Mouse (Mus musculus): ENCODE measurements at regions not wholly inside any gene's neighbourhood (a gene's known extent, or its start where the extent isn't known, plus 50 kb on each side); places are given as distances from the start of the nearest gene placed in this dataset.

DNA sequence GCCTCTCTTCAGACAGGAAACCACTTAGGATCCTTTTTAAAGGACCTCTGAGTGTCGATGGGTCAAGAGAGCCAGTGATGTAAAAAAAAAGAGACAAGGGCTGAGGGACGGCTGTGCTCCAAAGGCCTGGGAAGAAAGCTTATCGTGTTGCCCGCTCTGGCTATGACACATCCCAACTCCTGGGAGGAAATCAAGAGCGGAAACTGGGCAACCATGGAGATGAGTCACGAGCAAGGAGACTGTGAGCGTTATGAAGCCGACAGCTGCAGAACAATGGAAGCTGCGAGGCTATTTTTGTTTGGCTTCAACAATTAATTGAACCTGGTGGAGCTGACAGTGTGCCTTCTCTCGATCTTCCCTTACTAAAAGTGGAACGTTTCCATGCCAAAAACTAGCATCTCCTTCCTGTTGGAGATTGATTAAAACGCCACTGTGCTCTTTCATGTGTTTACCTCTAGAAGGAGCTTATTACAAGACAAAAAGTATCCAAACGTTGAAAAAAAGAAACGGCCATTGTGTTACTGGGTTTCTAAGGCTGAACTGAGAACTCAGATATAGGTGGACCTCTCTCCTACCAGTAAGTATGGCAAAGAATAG lies 190.4 kb upstream of the Emcn start:
- Histone ChIP-seq H3K27ac (ENCODE audit: insufficient read depth, low read depth, low read length) (peak overlapping the region; percentile 28; the same call in 1 of the 2 replicates), H3K4me3 (ENCODE audit: insufficient read depth, low read depth, low read length) (no peak overlapping the region), H3K4me1 (ENCODE audit: control insufficient read depth, insufficient read depth, low read length) (no peaks in the 10 kb centered on the region; the same call in 1 of the 2 replicates), H3K27me3 (replicated peaks; ENCODE audit: control insufficient read depth, insufficient read depth, low read length) (no peaks in the 10 kb centered on the region; the same call in 1 of the 2 replicates), H3K36me3 (ENCODE audit: control insufficient read depth, insufficient read depth, low read length) (no peaks in the 10 kb centered on the region)
- WGBS: 66% methylated on average over 14 of the region's 14 CpGs
- peak; percentile 91 for DNase-seq
- TF ChIP-seq POLR2A (IDR thresholded peaks at IDR 0.05; ENCODE audit: low read depth, low read length) (no peak), CTCF (conservative IDR thresholded peaks at IDR 0.05; ENCODE audit: insufficient read depth, insufficient read length, low read depth, low read length) (no peak)

DNA sequence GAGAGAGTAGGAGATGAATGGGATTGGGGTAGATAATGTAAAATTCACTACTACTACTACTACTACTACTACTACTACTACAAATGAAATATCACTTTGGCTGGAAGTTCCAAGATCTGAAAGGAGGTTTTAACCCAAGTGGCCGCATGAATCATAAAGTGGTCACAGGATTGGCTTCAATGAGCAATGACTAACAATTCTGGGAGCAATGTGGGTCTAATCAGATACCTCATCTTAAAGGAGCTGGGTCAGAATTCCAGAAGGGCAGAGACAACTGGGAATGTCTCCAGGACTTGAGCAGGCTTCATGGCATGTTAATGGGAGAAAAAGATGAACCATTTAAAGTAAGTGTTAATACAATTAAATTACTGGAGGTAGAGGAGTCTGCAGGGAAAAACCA lies 189.4 kb upstream of the Emcn start:
- peak overlapping the region; percentile 56 for H3K27ac ChIP-seq (ENCODE audit: insufficient read depth, low read depth, low read length)
- H3K36me3 ChIP-seq (ENCODE audit: control insufficient read depth, insufficient read depth, low read length): no peaks in the 10 kb centered on the region
- H3K27me3 ChIP-seq (replicated peaks; ENCODE audit: control insufficient read depth, insufficient read depth, low read length): no peaks in the 10 kb centered on the region; the same call in 1 of the 2 replicates
- no peak overlapping the region for H3K4me3 ChIP-seq (ENCODE audit: insufficient read depth, low read depth, low read length)
- TF ChIP-seq CTCF (conservative IDR thresholded peaks at IDR 0.05; ENCODE audit: insufficient read depth, insufficient read length, low read depth, low read length): no peak
- no peak for TF ChIP-seq POLR2A (IDR thresholded peaks at IDR 0.05; ENCODE audit: low read depth, low read length)
- WGBS: 69% methylated on average over 1 of the region's 1 CpGs
- no peaks in the 10 kb centered on the region; the same call in 1 of the 2 replicates for H3K4me1 ChIP-seq (ENCODE audit: control insufficient read depth, insufficient read depth, low read length)
- DNase-seq: no peak

DNA sequence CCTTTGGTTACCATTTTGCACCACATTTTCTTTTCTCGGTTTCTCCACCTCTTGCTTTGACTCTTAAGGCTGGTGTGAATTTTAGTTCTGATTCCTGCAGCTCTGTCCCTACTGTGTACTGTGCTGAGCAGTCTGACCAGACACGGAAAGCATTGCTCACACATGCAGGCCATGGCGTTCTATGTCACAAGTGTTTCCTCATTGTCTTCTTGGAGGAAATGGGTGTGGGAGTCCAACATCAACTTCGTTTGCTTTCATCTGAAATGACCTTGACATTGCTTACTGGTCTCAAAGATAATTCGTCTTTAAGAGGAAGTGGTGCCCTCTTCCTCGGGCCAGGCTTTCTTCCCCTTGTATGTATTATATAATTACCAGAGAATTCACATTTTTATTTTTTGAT lies 187.6 kb upstream of the Emcn start:
- no peak overlapping the region for H3K4me3 ChIP-seq (ENCODE audit: insufficient read depth, low read depth, low read length)
- TF ChIP-seq CTCF (conservative IDR thresholded peaks at IDR 0.05; ENCODE audit: insufficient read depth, insufficient read length, low read depth, low read length) (no peak), POLR2A (IDR thresholded peaks at IDR 0.05; ENCODE audit: low read depth, low read length) (no peak)
- H3K27me3 ChIP-seq (replicated peaks; ENCODE audit: control insufficient read depth, insufficient read depth, low read length): no peaks in the 10 kb centered on the region
- H3K36me3 ChIP-seq (ENCODE audit: control insufficient read depth, insufficient read depth, low read length): no peaks in the 10 kb centered on the region
- no peak overlapping the region for H3K27ac ChIP-seq (ENCODE audit: insufficient read depth, low read depth, low read length)
- H3K4me1 ChIP-seq (ENCODE audit: control insufficient read depth, insufficient read depth, low read length): no peaks in the 10 kb centered on the region; the same call in 1 of the 2 replicates
- DNase-seq: peak; percentile 58
- 65% methylated on average over 6 of the region's 6 CpGs for WGBS

DNA sequence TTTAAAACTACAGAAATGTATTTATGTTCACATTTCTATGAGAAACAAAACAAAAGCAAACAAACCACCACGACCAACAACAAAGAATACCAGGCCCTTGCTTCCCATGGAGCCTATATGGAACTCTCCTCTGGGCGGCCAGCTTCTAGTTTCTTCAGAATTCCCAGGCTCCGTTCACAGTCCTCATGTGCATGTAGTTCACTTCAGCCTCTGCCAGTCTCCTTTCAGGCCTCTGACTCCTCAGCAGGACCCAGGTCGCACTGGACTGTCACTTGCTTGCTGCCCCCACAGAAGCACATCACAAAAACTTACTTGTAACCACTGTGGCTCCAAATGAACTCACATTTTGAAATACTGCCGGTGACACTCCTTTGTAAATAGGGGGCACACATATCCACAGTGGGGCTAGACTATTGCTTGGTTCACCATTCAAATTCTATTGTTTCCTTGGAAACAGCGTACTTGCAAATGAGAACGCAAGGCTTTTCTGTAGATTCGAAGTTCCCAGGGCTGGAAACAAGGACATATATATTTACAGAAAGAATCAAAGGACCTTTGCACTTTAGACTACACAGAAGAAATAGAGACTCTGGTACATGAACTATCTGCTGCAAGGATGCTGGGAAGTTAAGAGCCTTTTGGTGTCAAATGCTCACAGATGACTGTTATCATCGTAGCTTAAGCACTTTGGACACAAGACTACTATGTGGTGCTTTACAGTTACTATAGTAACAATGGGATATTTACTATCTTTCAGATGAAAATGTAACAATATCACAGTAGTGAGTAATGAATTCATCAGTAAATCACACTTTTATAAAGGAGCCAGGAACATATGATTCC lies 186.4 kb upstream of the Emcn start:
- DNase-seq: no peak
- WGBS: 88% methylated on average over 9 of the region's 9 CpGs
- Histone ChIP-seq H3K4me1 (ENCODE audit: control insufficient read depth, insufficient read depth, low read length) (no peaks in the 10 kb centered on the region; the same call in 1 of the 2 replicates), H3K36me3 (ENCODE audit: control insufficient read depth, insufficient read depth, low read length) (no peaks in the 10 kb centered on the region), H3K27me3 (replicated peaks; ENCODE audit: control insufficient read depth, insufficient read depth, low read length) (no peaks in the 10 kb centered on the region), H3K4me3 (ENCODE audit: insufficient read depth, low read depth, low read length) (no peak overlapping the region), H3K27ac (ENCODE audit: insufficient read depth, low read depth, low read length) (no peak overlapping the region)
- TF ChIP-seq CTCF (conservative IDR thresholded peaks at IDR 0.05; ENCODE audit: insufficient read depth, insufficient read length, low read depth, low read length): no peak
- no peak for TF ChIP-seq POLR2A (IDR thresholded peaks at IDR 0.05; ENCODE audit: low read depth, low read length)

DNA sequence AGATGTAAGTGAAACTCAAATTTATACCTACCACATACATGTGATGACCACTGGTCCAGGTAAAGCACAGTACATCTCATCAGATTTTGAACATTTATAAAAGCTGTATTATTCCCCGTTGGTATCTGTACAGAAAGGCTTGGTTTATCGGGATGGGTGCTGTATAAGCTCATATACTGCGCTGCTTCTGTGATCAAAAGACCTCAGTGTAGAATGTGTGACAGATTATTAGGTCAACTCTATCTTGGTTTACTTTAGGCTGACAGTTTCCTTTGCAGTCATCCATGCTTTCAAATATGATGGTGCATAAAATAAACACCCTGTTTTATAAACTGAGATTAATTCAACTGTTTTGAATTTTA lies 185.8 kb upstream of the Emcn start:
- Histone ChIP-seq H3K4me3 (ENCODE audit: insufficient read depth, low read depth, low read length) (no peak overlapping the region), H3K27ac (ENCODE audit: insufficient read depth, low read depth, low read length) (no peak overlapping the region), H3K4me1 (ENCODE audit: control insufficient read depth, insufficient read depth, low read length) (no peaks in the 10 kb centered on the region; the same call in 1 of the 2 replicates), H3K27me3 (replicated peaks; ENCODE audit: control insufficient read depth, insufficient read depth, low read length) (no peaks in the 10 kb centered on the region), H3K36me3 (ENCODE audit: control insufficient read depth, insufficient read depth, low read length) (no peaks in the 10 kb centered on the region)
- WGBS: 93% methylated on average over 3 of the region's 3 CpGs
- DNase-seq: no peak
- TF ChIP-seq CTCF (conservative IDR thresholded peaks at IDR 0.05; ENCODE audit: insufficient read depth, insufficient read length, low read depth, low read length) (no peak), POLR2A (IDR thresholded peaks at IDR 0.05; ENCODE audit: low read depth, low read length) (no peak)

DNA sequence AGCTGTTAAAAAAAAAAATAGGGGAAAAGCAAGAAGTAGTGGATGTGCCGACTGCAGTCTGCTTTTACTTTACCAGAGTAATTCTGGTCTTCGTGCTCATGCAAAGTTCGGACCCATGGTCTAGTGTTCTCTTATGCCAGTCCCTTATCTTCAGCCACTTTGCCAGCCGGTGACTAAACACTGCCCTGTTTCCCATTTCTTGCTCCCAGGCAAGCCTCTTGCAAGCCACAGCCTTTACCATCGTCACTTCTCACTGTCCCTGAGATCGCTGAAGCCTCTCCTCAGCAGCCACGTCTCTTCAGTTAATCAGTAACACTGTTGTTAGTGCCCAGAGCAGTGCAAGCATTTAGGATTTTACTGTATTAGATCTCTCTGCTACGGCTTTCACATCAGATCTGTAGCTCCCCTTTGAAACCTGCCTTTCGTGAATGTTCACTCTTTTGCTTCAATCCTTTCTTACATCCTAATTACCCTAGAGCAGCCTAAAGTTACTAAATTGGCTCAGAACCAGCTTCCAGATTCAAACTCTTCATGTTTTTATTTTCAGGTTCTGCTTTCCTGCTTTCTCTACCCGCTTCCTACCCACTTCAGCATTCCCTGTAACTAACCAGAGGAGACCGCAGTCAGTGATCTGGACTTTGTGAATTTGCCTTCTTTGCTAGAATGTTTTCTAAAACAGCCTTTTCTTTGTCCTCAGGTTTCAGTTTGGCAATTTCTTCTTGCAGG lies 184.5 kb upstream of the Emcn start:
- Histone ChIP-seq H3K4me3 (ENCODE audit: insufficient read depth, low read depth, low read length) (no peak overlapping the region), H3K36me3 (ENCODE audit: control insufficient read depth, insufficient read depth, low read length) (no peaks in the 10 kb centered on the region), H3K27me3 (replicated peaks; ENCODE audit: control insufficient read depth, insufficient read depth, low read length) (no peaks in the 10 kb centered on the region), H3K27ac (ENCODE audit: insufficient read depth, low read depth, low read length) (no peak overlapping the region), H3K4me1 (ENCODE audit: control insufficient read depth, insufficient read depth, low read length) (no peaks in the 10 kb centered on the region; the same call in 1 of the 2 replicates)
- WGBS: 43% methylated on average over 11 of the region's 11 CpGs
- DNase-seq: peak; percentile 60
- no peak for TF ChIP-seq CTCF (conservative IDR thresholded peaks at IDR 0.05; ENCODE audit: insufficient read depth, insufficient read length, low read depth, low read length)
- TF ChIP-seq POLR2A (IDR thresholded peaks at IDR 0.05; ENCODE audit: low read depth, low read length): no peak

DNA sequence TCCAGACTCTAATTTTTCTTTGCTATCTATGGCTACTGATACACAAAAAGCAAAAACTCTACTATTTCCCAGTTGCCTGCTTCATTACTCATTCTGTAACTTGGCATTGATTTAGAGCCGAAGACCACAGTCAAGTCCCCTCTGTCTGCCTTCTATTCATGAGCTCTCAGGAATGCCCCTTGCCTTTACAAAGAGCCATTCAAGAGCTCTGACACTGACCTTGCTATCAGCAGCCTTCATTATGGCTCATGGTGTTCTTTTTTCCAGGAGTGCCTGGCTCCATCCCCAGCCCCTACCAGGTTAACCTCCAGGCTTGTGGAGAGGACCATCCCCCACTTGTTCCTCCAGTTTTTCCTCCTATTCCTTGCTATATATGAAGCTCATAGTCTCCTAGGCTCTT lies 151.8 kb upstream of the Emcn start:
- H3K4me1 ChIP-seq (ENCODE audit: control insufficient read depth, insufficient read depth, low read length): no peaks in the 10 kb centered on the region
- H3K36me3 ChIP-seq (ENCODE audit: control insufficient read depth, insufficient read depth, low read length): no peaks in the 10 kb centered on the region
- no peak for DNase-seq
- TF ChIP-seq CTCF (conservative IDR thresholded peaks at IDR 0.05; ENCODE audit: insufficient read depth, insufficient read length, low read depth, low read length) (no peak), POLR2A (IDR thresholded peaks at IDR 0.05; ENCODE audit: low read depth, low read length) (no peak)
- H3K4me3 ChIP-seq (ENCODE audit: insufficient read depth, low read depth, low read length): no peak overlapping the region
- WGBS: 90% methylated on average over 1 of the region's 1 CpGs
- no peak overlapping the region for H3K27ac ChIP-seq (ENCODE audit: insufficient read depth, low read depth, low read length)
- H3K27me3 ChIP-seq (replicated peaks; ENCODE audit: control insufficient read depth, insufficient read depth, low read length): no peaks in the 10 kb centered on the region

Data from kidney, adult 2 months (tissue).